39 mouse cellular contexts compared by ENCODE assay signal in genomic region chr13:95474294-95474693, GRCm38 (mm10). TPM values are rescaled to one million over a fixed set of nuclear protein-coding genes. Genes with fewer than 3 reads are reported as not detected.
DNase-seq lines count a peak whose midpoint lies in the region; ATAC-seq and TF ChIP-seq lines count a peak whose summit lies in the region.
"Had no signal": no experiment of that assay in that cellular context is flagged by ENCODE, and none has a peak within 500 bp of the region (broad histone marks: within the 10 kb centered on the region; RNA-seq: fewer than 3 reads in every experiment).

No protein-coding gene starts in this region.

- H3K4me2 ChIP-seq in stomach, embryonic 15.5 days, result no peak overlapping the region
- no peak overlapping the region for H3K4me2 ChIP-seq in stomach, postnatal 0 days (replicated peaks; ENCODE audit: low read depth)
- H3K4me2 ChIP-seq in liver, embryonic 11.5 days, result peak overlapping the region; percentile 5; the same call in 1 of the 2 replicates
- H3K4me2 ChIP-seq in liver, embryonic 16.5 days (ENCODE audit: low read depth, low read length), result peak overlapping the region; percentile 32; the same call in 1 of the 2 replicates
- H3K4me2 ChIP-seq in neural tube, embryonic 15.5 days, result no peak overlapping the region
- H3K4me2 ChIP-seq in midbrain, embryonic 14.5 days (ENCODE audit: low read length), result no peak overlapping the region
- H3K4me2 ChIP-seq: forebrain, embryonic 13.5 days; heart, embryonic 12.5 days; limb, embryonic 13.5 days; midbrain, embryonic 11.5 days had no signal

- WGBS in stomach, embryonic 15.5 days, result 76% methylated on average over 3 of the region's 3 CpGs
- 83% methylated on average over 3 of the region's 3 CpGs for WGBS in stomach, postnatal 0 days
- 49% methylated on average over 3 of the region's 3 CpGs for WGBS in liver, embryonic 11.5 days
- 23% methylated on average over 3 of the region's 3 CpGs for WGBS in liver, embryonic 16.5 days (ENCODE audit: insufficient replicate concordance)
- WGBS in neural tube, embryonic 15.5 days, result 88% methylated on average over 3 of the region's 3 CpGs
- WGBS in midbrain, embryonic 14.5 days, result 88% methylated on average over 3 of the region's 3 CpGs

- peak; percentile 27; the same call in 1 of the 2 replicates for ATAC-seq in stomach, embryonic 15.5 days (ENCODE audit: insufficient read depth, low FRiP score, low read depth)
- ATAC-seq in stomach, postnatal 0 days (ENCODE audit: low FRiP score, low TSS enrichment), result no peak
- peak; percentile 85 for ATAC-seq in liver, embryonic 11.5 days (replicated peaks; ENCODE audit: low FRiP score)
- peak; percentile 87 for ATAC-seq in liver, embryonic 16.5 days (ENCODE audit: low read depth)
- ATAC-seq in neural tube, embryonic 15.5 days (ENCODE audit: low FRiP score), result no peak
- no peak for ATAC-seq in midbrain, embryonic 14.5 days (ENCODE audit: low FRiP score, low TSS enrichment)
- ATAC-seq: activated CD4-positive, CD25-positive, alpha-beta regulatory T cell, adult 4 months; CD4-positive, CD25-positive, alpha-beta regulatory T cell, adult 4 months; forebrain, embryonic 13.5 days; hindbrain, embryonic 16.5 days had no signal

- DNase-seq in stomach, postnatal 0 days (ENCODE audit: low spot score), result no peak
- no peak for DNase-seq in liver, embryonic 11.5 days (ENCODE audit: low spot score)
- DNase-seq in midbrain, embryonic 14.5 days, result no peak
- DNase-seq in urinary bladder, postnatal 4 days (ENCODE audit: low spot score in 2 of 2), result no peak
- DNase-seq: adrenal gland, adult 2 months; adrenal gland, postnatal 36 days; cerebellum, adult 2 months; cerebellum, postnatal 14 days; gastrocnemius, postnatal 36 days; heart, adult 2 months; heart, postnatal 14 days; kidney, adult 18-20 months; kidney, postnatal 36 days; lung, adult 2 months; lung, postnatal 14 days; retina, postnatal 1 day; right cerebral cortex, postnatal 14 days; thymus, adult 18-20 months; thymus, postnatal 25 days had no signal

- H3K9me3 ChIP-seq in stomach, embryonic 15.5 days, result no peaks in the 10 kb centered on the region
- H3K9me3 ChIP-seq in stomach, postnatal 0 days (ENCODE audit: control insufficient read depth, low read length), result no peaks in the 10 kb centered on the region
- no peaks in the 10 kb centered on the region for H3K9me3 ChIP-seq in liver, embryonic 11.5 days (ENCODE audit: control insufficient read depth, low read length)
- H3K9me3 ChIP-seq in liver, embryonic 16.5 days (replicated peaks; ENCODE audit: control insufficient read depth, low read length), result no peaks in the 10 kb centered on the region
- H3K9me3 ChIP-seq in neural tube, embryonic 15.5 days (replicated peaks), result no peaks in the 10 kb centered on the region
- no peaks in the 10 kb centered on the region for H3K9me3 ChIP-seq in midbrain, embryonic 14.5 days (ENCODE audit: control insufficient read depth, low read length)
- H3K9me3 ChIP-seq: forebrain, embryonic 13.5 days; heart, embryonic 12.5 days; limb, embryonic 13.5 days had no signal

- H3K4me1 ChIP-seq in stomach, embryonic 15.5 days, result no peaks in the 10 kb centered on the region
- no peaks in the 10 kb centered on the region for H3K4me1 ChIP-seq in stomach, postnatal 0 days (replicated peaks; ENCODE audit: control insufficient read depth, insufficient read depth)
- peaks cover 12% of the 10 kb centered on the region for H3K4me1 ChIP-seq in liver, embryonic 11.5 days (replicated peaks; ENCODE audit: control insufficient read depth, insufficient read depth, low read length)
- H3K4me1 ChIP-seq in liver, embryonic 16.5 days (ENCODE audit: control insufficient read depth, low read depth, low read length), result peaks cover 22% of the 10 kb centered on the region
- H3K4me1 ChIP-seq in neural tube, embryonic 15.5 days, result no peaks in the 10 kb centered on the region
- no peaks in the 10 kb centered on the region for H3K4me1 ChIP-seq in midbrain, embryonic 14.5 days (ENCODE audit: control insufficient read depth, insufficient read depth, low read length)
- H3K4me1 ChIP-seq: forebrain, embryonic 13.5 days; limb, embryonic 13.5 days had no signal

- no peaks in the 10 kb centered on the region for H3K27me3 ChIP-seq in stomach, embryonic 15.5 days (replicated peaks)
- H3K27me3 ChIP-seq in stomach, postnatal 0 days (ENCODE audit: control insufficient read depth, insufficient read depth, low read length), result no peaks in the 10 kb centered on the region
- peaks cover 3% of the 10 kb centered on the region; the same call in 1 of the 2 replicates for H3K27me3 ChIP-seq in liver, embryonic 11.5 days (replicated peaks; ENCODE audit: control insufficient read depth, insufficient read depth, low read length)
- H3K27me3 ChIP-seq in liver, embryonic 16.5 days (ENCODE audit: control insufficient read depth, insufficient read depth, low read depth, low read length), result no peaks in the 10 kb centered on the region
- H3K27me3 ChIP-seq in neural tube, embryonic 15.5 days (replicated peaks), result no peaks in the 10 kb centered on the region
- H3K27me3 ChIP-seq in midbrain, embryonic 14.5 days (ENCODE audit: control insufficient read depth, insufficient read depth, low read length), result no peaks in the 10 kb centered on the region
- H3K27me3 ChIP-seq: forebrain, embryonic 13.5 days; heart, embryonic 12.5 days had no signal

- H3K36me3 ChIP-seq in stomach, embryonic 15.5 days, result no peaks in the 10 kb centered on the region
- H3K36me3 ChIP-seq in stomach, postnatal 0 days (ENCODE audit: control insufficient read depth, insufficient read depth, low read length), result no peaks in the 10 kb centered on the region
- no peaks in the 10 kb centered on the region for H3K36me3 ChIP-seq in liver, embryonic 11.5 days (ENCODE audit: control insufficient read depth, insufficient read depth, low read length)
- no peaks in the 10 kb centered on the region for H3K36me3 ChIP-seq in liver, embryonic 16.5 days (ENCODE audit: control insufficient read depth, insufficient read depth)
- no peaks in the 10 kb centered on the region for H3K36me3 ChIP-seq in neural tube, embryonic 15.5 days
- H3K36me3 ChIP-seq in midbrain, embryonic 14.5 days (ENCODE audit: control insufficient read depth, insufficient read depth, low read length), result no peaks in the 10 kb centered on the region
- H3K36me3 ChIP-seq: heart, embryonic 12.5 days; limb, embryonic 13.5 days had no signal

- H3K9ac ChIP-seq in stomach, embryonic 15.5 days, result no peak overlapping the region
- H3K9ac ChIP-seq in stomach, postnatal 0 days (ENCODE audit: low read length), result no peak overlapping the region
- no peak overlapping the region for H3K9ac ChIP-seq in liver, embryonic 11.5 days (ENCODE audit: low read depth, low read length)
- no peak overlapping the region for H3K9ac ChIP-seq in liver, embryonic 16.5 days (ENCODE audit: low read depth, low read length)
- no peak overlapping the region for H3K9ac ChIP-seq in neural tube, embryonic 15.5 days (replicated peaks)
- H3K9ac ChIP-seq in midbrain, embryonic 14.5 days (replicated peaks; ENCODE audit: low read length), result no peak overlapping the region
- H3K9ac ChIP-seq: forebrain, embryonic 13.5 days; heart, embryonic 12.5 days; limb, embryonic 13.5 days had no signal

- TF ChIP-seq CTCF in stomach, postnatal 0 days (IDR thresholded peaks at IDR 0.05; ENCODE audit: low read depth), result no peak

- TF ChIP-seq EP300 in stomach, postnatal 0 days (optimal IDR thresholded peaks at IDR 0.05), result no peak

- H3K4me3 ChIP-seq in stomach, embryonic 15.5 days (replicated peaks), result no peak overlapping the region
- no peak overlapping the region for H3K4me3 ChIP-seq in stomach, postnatal 0 days (ENCODE audit: low read depth, low read length)
- no peak overlapping the region for H3K4me3 ChIP-seq in liver, embryonic 11.5 days (ENCODE audit: low read depth, low read length)
- no peak overlapping the region for H3K4me3 ChIP-seq in liver, embryonic 16.5 days (ENCODE audit: low read depth, low read length)
- H3K4me3 ChIP-seq in neural tube, embryonic 15.5 days (replicated peaks), result no peak overlapping the region
- H3K4me3 ChIP-seq in midbrain, embryonic 14.5 days (replicated peaks; ENCODE audit: low read depth, low read length), result no peak overlapping the region
- H3K4me3 ChIP-seq: erythroblast, embryonic 14.5 days; forebrain, embryonic 13.5 days; heart, adult 2 months; heart, embryonic 12.5 days; layer of hippocampus, adult 2 months; limb, embryonic 13.5 days had no signal

- H3K27ac ChIP-seq in stomach, embryonic 15.5 days, result no peak overlapping the region
- H3K27ac ChIP-seq in stomach, postnatal 0 days (replicated peaks), result no peak overlapping the region
- no peak overlapping the region for H3K27ac ChIP-seq in liver, embryonic 11.5 days (ENCODE audit: low read depth, low read length)
- peak overlapping the region; percentile 57 for H3K27ac ChIP-seq in liver, embryonic 16.5 days (ENCODE audit: low read length)
- H3K27ac ChIP-seq in neural tube, embryonic 15.5 days (replicated peaks), result no peak overlapping the region
- no peak overlapping the region for H3K27ac ChIP-seq in midbrain, embryonic 14.5 days (replicated peaks; ENCODE audit: low read depth, low read length)
- H3K27ac ChIP-seq: forebrain, embryonic 13.5 days; heart, adult 2 months; layer of hippocampus, adult 2 months; limb, embryonic 13.5 days had no signal

RNA-seq across cellular contexts. Expression of gene S100z, which starts 4.2 kb away (rescaled TPM):
- not detected in 2 replicates for polyA plus RNA-seq in stomach, embryonic 15.5 days (2015; fragmentation: Nextera tagmentation; extraction: Ambion mirVana)
- 0.38 and 0.39 TPM in 2 replicates for polyA plus RNA-seq in stomach, postnatal 0 days (2015; fragmentation: Nextera tagmentation; extraction: Ambion mirVana)
- polyA plus RNA-seq in liver, embryonic 11.5 days (2014; fragmentation: Nextera tagmentation; extraction: Ambion mirVana), result not detected in 2 replicates
- not detected in 2 replicates for polyA plus RNA-seq in liver, embryonic 16.5 days (2015; fragmentation: Nextera tagmentation; extraction: Ambion mirVana)
- not detected in 2 replicates for polyA plus RNA-seq in neural tube, embryonic 15.5 days (2015; fragmentation: Nextera tagmentation; extraction: Ambion mirVana)
- not detected in 2 replicates for polyA plus RNA-seq in midbrain, embryonic 14.5 days (2014; fragmentation: Nextera tagmentation; extraction: Ambion mirVana)
- polyA plus RNA-seq: activated CD4-positive, CD25-positive, alpha-beta regulatory T cell, adult 4 months; adrenal gland, adult 2 months; brain, embryonic 14.5 days; CD4-positive, CD25-positive, alpha-beta regulatory T cell, adult 4 months; cerebellum, adult 2 months; cortical plate, adult 2 months; erythroblast, embryonic 14.5 days; forebrain, embryonic 13.5 days; heart, adult 2 months; heart, embryonic 12.5 days; hindbrain, embryonic 11.5 days; hindbrain, embryonic 16.5 days; intestine, embryonic 14.5 days; kidney, embryonic 16.5 days; limb, embryonic 13.5 days; lung, adult 2 months; midbrain, embryonic 11.5 days; neural tube, embryonic 14.5 days; small intestine, adult 2 months; stomach, embryonic 14.5 days had no signal

RNA-seq across cellular contexts. Expression of gene Crhbp, which starts 29.6 kb away (rescaled TPM):
- polyA plus RNA-seq in stomach, embryonic 15.5 days (2015; fragmentation: Nextera tagmentation; extraction: Ambion mirVana), result 0.28 and 0.30 TPM in 2 replicates
- 0.05 and 0.08 TPM in 2 replicates for polyA plus RNA-seq in stomach, postnatal 0 days (2015; fragmentation: Nextera tagmentation; extraction: Ambion mirVana)
- polyA plus RNA-seq in liver, embryonic 11.5 days (2014; fragmentation: Nextera tagmentation; extraction: Ambion mirVana), result 0.51 TPM in 1 of 2 replicates, not detected in the other
- polyA plus RNA-seq in liver, embryonic 16.5 days (2015; fragmentation: Nextera tagmentation; extraction: Ambion mirVana), result 0.11 and 0.16 TPM in 2 replicates
- 6.5 and 7.5 TPM in 2 replicates for polyA plus RNA-seq in neural tube, embryonic 15.5 days (2015; fragmentation: Nextera tagmentation; extraction: Ambion mirVana)
- polyA plus RNA-seq in midbrain, embryonic 14.5 days (2014; fragmentation: Nextera tagmentation; extraction: Ambion mirVana), result 3.2 and 3.3 TPM in 2 replicates
- polyA plus RNA-seq: activated CD4-positive, CD25-positive, alpha-beta regulatory T cell, adult 4 months; adrenal gland, adult 2 months; CD4-positive, CD25-positive, alpha-beta regulatory T cell, adult 4 months; erythroblast, embryonic 14.5 days; heart, adult 2 months; lung, adult 2 months; small intestine, adult 2 months had no signal

RNA-seq across cellular contexts. Expression of gene F2rl1, which starts 50.7 kb away (rescaled TPM):
- 11.4 and 12.6 TPM in 2 replicates for polyA plus RNA-seq in stomach, embryonic 15.5 days (2015; fragmentation: Nextera tagmentation; extraction: Ambion mirVana)
- 10.7 and 12.8 TPM in 2 replicates for polyA plus RNA-seq in stomach, postnatal 0 days (2015; fragmentation: Nextera tagmentation; extraction: Ambion mirVana)
- 0.21 and 0.43 TPM in 2 replicates for polyA plus RNA-seq in liver, embryonic 11.5 days (2014; fragmentation: Nextera tagmentation; extraction: Ambion mirVana)
- 0.58 and 0.68 TPM in 2 replicates for polyA plus RNA-seq in liver, embryonic 16.5 days (2015; fragmentation: Nextera tagmentation; extraction: Ambion mirVana)
- 0.13 and 1.8 TPM in 2 replicates for polyA plus RNA-seq in neural tube, embryonic 15.5 days (2015; fragmentation: Nextera tagmentation; extraction: Ambion mirVana)
- 0.08 and 0.12 TPM in 2 replicates for polyA plus RNA-seq in midbrain, embryonic 14.5 days (2014; fragmentation: Nextera tagmentation; extraction: Ambion mirVana)
- polyA plus RNA-seq: erythroblast, embryonic 14.5 days; heart, embryonic 12.5 days; neural tube, embryonic 14.5 days had no signal

Comparison
In these comparisons a context has a peak if more than half of its experiments do, and no peak if none do; other contexts are left out.
1. ATAC-seq: peak in stomach, embryonic 15.5 days (single experiment), liver, embryonic 11.5 days (single experiment) and liver, embryonic 16.5 days (single experiment); none in stomach, postnatal 0 days (single experiment), neural tube, embryonic 15.5 days (single experiment) and midbrain, embryonic 14.5 days (single experiment).
2. H3K4me2 ChIP-seq: peak in liver, embryonic 11.5 days (single experiment) and liver, embryonic 16.5 days (single experiment); none in stomach, embryonic 15.5 days (single experiment), stomach, postnatal 0 days (single experiment), neural tube, embryonic 15.5 days (single experiment) and midbrain, embryonic 14.5 days (single experiment).